Mouse (Mus musculus): ENCODE measurements at regions not wholly inside any gene's neighbourhood (a gene's known extent, or its start where the extent isn't known, plus 50 kb on each side); places are given as distances from the start of the nearest gene placed in this dataset.

GRCm38 (mm10) chr16:15220961-15221547, 96.2 kb upstream of the Gm21897 start:
- no peak for TF ChIP-seq CTCF (IDR thresholded peaks at IDR 0.05; ENCODE audit: low read depth)
- no peak for TF ChIP-seq EP300 (IDR thresholded peaks at IDR 0.05; ENCODE audit: low read depth)
